Mouse (Mus musculus) megakaryocyte, embryonic 14.5 days (primary cell): ENCODE data around the gene Polg2.

Experiments
- FLI1 ChIP-seq: IDR thresholded peaks from 2 replicates; pipeline ENCODE4 v1.6.1; 2012; ENCODE audit warnings: low read length, inconsistent platforms, mixed read lengths
- GATA1 ChIP-seq: IDR thresholded peaks from 3 replicates; pipeline ENCODE4 v1.6.1; 2012; ENCODE audit warnings: mixed read lengths, low read length, inconsistent platforms, borderline replicate concordance

- TF ChIP-seq GATA1 (no peak), FLI1 (no peak)
Measured at GRCm38 (mm10) chr11:106751039-106752018, 28.0 kb downstream of the Polg2 start, which contains the start of gene Milr1.
